Mouse (Mus musculus) spleen, postnatal 36 days (tissue): Measurements from ENCODE around the gene Rhog.
A peak's percentile ranks its signal among the peaks of the same experiment; 100 is the strongest.

Experiments used
- DNase-seq, 2 experiments: peaks; one replicate each; pipeline ENCODE4 v3.0.0; 2022; ENCODE audit warnings: low spot score in 2 of 2, mixed read lengths in 1 of 2

The Rhog gene

GRCm38 (mm10) chr7:102222336-102222735 is 33.5 kb downstream of the Rhog start:
- DNase-seq = peak; percentile 45 to 58

- no peak for DNase-seq
These were observed 34.0 kb downstream of the Rhog start for GRCm38 (mm10) chr7:102221899-102222298.

- no peak for DNase-seq
These were observed 44.8 kb downstream of the Rhog start for GRCm38 (mm10) chr7:102211071-102211470.

- DNase-seq = peak; percentile 96 to 97
These were observed 45.8 kb downstream of the Rhog start, which contains the start of the genes Nup98 and Pgap2 for GRCm38 (mm10) chr7:102209756-102210721. TSS of gene Nup98 (minus strand) at chr7:102210176. TSS of gene Pgap2 (plus strand) at chr7:102210208.

- DNase-seq = no peak
These were observed 47.0 kb downstream of the Rhog start for GRCm38 (mm10) chr7:102208806-102209363.

- no peak for DNase-seq
These were observed 50.2 kb downstream of the Rhog start for GRCm38 (mm10) chr7:102205646-102206045.

- DNase-seq = no peak
These were observed 51.5 kb downstream of the Rhog start for GRCm38 (mm10) chr7:102204296-102204857.

- no peak for DNase-seq
These were observed 54.7 kb downstream of the Rhog start for GRCm38 (mm10) chr7:102200996-102201785.

GRCm38 (mm10) chr7:102200576-102200975 is 55.3 kb downstream of the Rhog start:
- DNase-seq = no peak

GRCm38 (mm10) chr7:102192356-102192755 is 63.5 kb downstream of the Rhog start:
- DNase-seq = no peak
